In genomic region chr2:30357552-30358510, GRCm38 (mm10) we compare ENCODE assay signal across 7 mouse cellular contexts. TPM values are rescaled to one million over a fixed set of nuclear protein-coding genes. Genes with fewer than 3 reads are reported as not detected.
DNase-seq lines count a peak whose midpoint lies in the region; ATAC-seq and TF ChIP-seq lines count a peak whose summit lies in the region.

No protein-coding gene starts in this region.

- no peak for ATAC-seq in lung, postnatal 0 days
- no peak for ATAC-seq in forebrain, embryonic 13.5 days
- ATAC-seq in limb, embryonic 11.5 days (ENCODE audit: insufficient number of reproducible peaks, low FRiP score, low TSS enrichment, low read depth), result no peak
- no peak for ATAC-seq in neural tube, embryonic 13.5 days (ENCODE audit: low read depth)

- peak overlapping the region; percentile 62 for H3K4me3 ChIP-seq in lung, postnatal 0 days (ENCODE audit: low read depth, low read length)
- peak overlapping the region; percentile 58 for H3K4me3 ChIP-seq in forebrain, embryonic 13.5 days
- peak overlapping the region; percentile 81; the same call in 1 of the 2 replicates for H3K4me3 ChIP-seq in limb, embryonic 11.5 days (ENCODE audit: low read depth, low read length)
- peak overlapping the region; percentile 82 for H3K4me3 ChIP-seq in neural tube, embryonic 13.5 days

- no peaks in the 10 kb centered on the region for H3K9me3 ChIP-seq in lung, postnatal 0 days (ENCODE audit: low read length)
- H3K9me3 ChIP-seq in forebrain, embryonic 13.5 days (replicated peaks), result no peaks in the 10 kb centered on the region
- H3K9me3 ChIP-seq in limb, embryonic 11.5 days (ENCODE audit: control insufficient read depth, low read length), result no peaks in the 10 kb centered on the region
- H3K9me3 ChIP-seq in neural tube, embryonic 13.5 days, result no peaks in the 10 kb centered on the region

- no peak for TF ChIP-seq CTCF in lung, postnatal 0 days (IDR thresholded peaks at IDR 0.05)

- H3K9ac ChIP-seq in lung, postnatal 0 days (replicated peaks; ENCODE audit: low read depth), result peak overlapping the region; percentile 44; the same call in 1 of the 2 replicates
- peak overlapping the region; percentile 83 for H3K9ac ChIP-seq in forebrain, embryonic 13.5 days
- H3K9ac ChIP-seq in limb, embryonic 11.5 days (ENCODE audit: low read length), result no peak overlapping the region
- peak overlapping the region; percentile 93 for H3K9ac ChIP-seq in neural tube, embryonic 13.5 days

- peak overlapping the region; percentile 86; the same call in 1 of the 2 replicates for H3K4me2 ChIP-seq in lung, postnatal 0 days (replicated peaks; ENCODE audit: low read depth, low read length)
- peak overlapping the region; percentile 82 for H3K4me2 ChIP-seq in forebrain, embryonic 13.5 days
- peak overlapping the region; percentile 89; the same call in 1 of the 2 replicates for H3K4me2 ChIP-seq in limb, embryonic 11.5 days (ENCODE audit: low read depth, severe bottlenecking)
- peak overlapping the region; percentile 96 for H3K4me2 ChIP-seq in neural tube, embryonic 13.5 days

- no peaks in the 10 kb centered on the region for H3K27me3 ChIP-seq in lung, postnatal 0 days (replicated peaks; ENCODE audit: insufficient read depth, low read length)
- no peaks in the 10 kb centered on the region for H3K27me3 ChIP-seq in forebrain, embryonic 13.5 days
- no peaks in the 10 kb centered on the region for H3K27me3 ChIP-seq in limb, embryonic 11.5 days (ENCODE audit: control insufficient read depth, insufficient read depth, low read length)
- H3K27me3 ChIP-seq in neural tube, embryonic 13.5 days, result no peaks in the 10 kb centered on the region

- H3K27ac ChIP-seq in lung, postnatal 0 days (ENCODE audit: low read length), result peak overlapping the region; percentile 65; the same call in 1 of the 2 replicates
- H3K27ac ChIP-seq in forebrain, embryonic 13.5 days, result no peak overlapping the region
- no peak overlapping the region for H3K27ac ChIP-seq in limb, embryonic 11.5 days (replicated peaks; ENCODE audit: low read depth, low read length)
- H3K27ac ChIP-seq in neural tube, embryonic 13.5 days (replicated peaks), result peak overlapping the region; percentile 76; the same call in 1 of the 2 replicates

- 44% methylated on average over 8 of the region's 8 CpGs for WGBS in lung, postnatal 0 days
- WGBS in forebrain, embryonic 13.5 days, result 64% methylated on average over 8 of the region's 8 CpGs
- WGBS in limb, embryonic 11.5 days, result 48% methylated on average over 8 of the region's 8 CpGs
- WGBS in neural tube, embryonic 13.5 days, result 64% methylated on average over 8 of the region's 8 CpGs

- no peak for DNase-seq in lung, postnatal 0 days (ENCODE audit: low spot score)
- no peak for DNase-seq in lung, adult 18-20 months
- DNase-seq in cerebellum, adult 8-10 months, result peak; percentile 50
- DNase-seq in limb, embryonic 11.5 days (ENCODE audit: low spot score), result peak; percentile 32
- no peak for DNase-seq in c-Kit-positive CD71-positive TER-119-positive erythroid progenitor cells, embryonic 14.5 days (ENCODE audit: low spot score)

- no peaks in the 10 kb centered on the region; the same call in 1 of the 2 replicates for H3K36me3 ChIP-seq in lung, postnatal 0 days (ENCODE audit: insufficient read depth, low read length)
- peaks cover 23% of the 10 kb centered on the region for H3K36me3 ChIP-seq in forebrain, embryonic 13.5 days (ENCODE audit: poor library complexity, severe bottlenecking)
- H3K36me3 ChIP-seq in limb, embryonic 11.5 days (ENCODE audit: control insufficient read depth, insufficient read depth, low read length), result 0 out of 2 replicates have a peak, but pooled peaks cover 4% of the 10 kb centered on the region
- peaks cover 26% of the 10 kb centered on the region for H3K36me3 ChIP-seq in neural tube, embryonic 13.5 days

- TF ChIP-seq EP300 in lung, postnatal 0 days (IDR thresholded peaks at IDR 0.05), result no peak

- H3K4me1 ChIP-seq in lung, postnatal 0 days (ENCODE audit: insufficient read depth, low read depth, low read length), result peaks cover 6% of the 10 kb centered on the region
- H3K4me1 ChIP-seq in forebrain, embryonic 13.5 days, result peaks cover 24% of the 10 kb centered on the region
- peaks cover 11% of the 10 kb centered on the region for H3K4me1 ChIP-seq in limb, embryonic 11.5 days (ENCODE audit: control insufficient read depth, insufficient read depth, low read length)
- peaks cover 47% of the 10 kb centered on the region for H3K4me1 ChIP-seq in neural tube, embryonic 13.5 days (replicated peaks)

RNA-seq across cellular contexts. Expression of gene Sh3glb2, which starts 1.3 kb away (rescaled TPM):
- 58.9 and 64.9 TPM in 2 replicates for polyA plus RNA-seq in lung, postnatal 0 days (2015; fragmentation: Nextera tagmentation; extraction: Ambion mirVana)
- polyA plus RNA-seq in forebrain, embryonic 13.5 days (2015; fragmentation: Nextera tagmentation; extraction: Ambion mirVana), result 100 and 126 TPM in 2 replicates
- 49.0 and 59.9 TPM in 2 replicates for polyA plus RNA-seq in limb, embryonic 11.5 days (2014; fragmentation: Nextera tagmentation; extraction: Ambion mirVana)
- polyA plus RNA-seq in neural tube, embryonic 13.5 days (2015; fragmentation: Nextera tagmentation; extraction: Ambion mirVana), result 131 and 147 TPM in 2 replicates

RNA-seq across cellular contexts. Expression of gene Miga2, which starts 6.2 kb away (rescaled TPM):
- polyA plus RNA-seq in lung, postnatal 0 days (2015; fragmentation: Nextera tagmentation; extraction: Ambion mirVana), result 13.8 and 14.9 TPM in 2 replicates
- polyA plus RNA-seq in forebrain, embryonic 13.5 days (2015; fragmentation: Nextera tagmentation; extraction: Ambion mirVana), result 22.4 and 23.5 TPM in 2 replicates
- polyA plus RNA-seq in limb, embryonic 11.5 days (2014; fragmentation: Nextera tagmentation; extraction: Ambion mirVana), result 19.5 and 20.1 TPM in 2 replicates
- 26.0 and 26.3 TPM in 2 replicates for polyA plus RNA-seq in neural tube, embryonic 13.5 days (2015; fragmentation: Nextera tagmentation; extraction: Ambion mirVana)

RNA-seq across cellular contexts. Expression of gene Dolpp1, which starts 34.2 kb away (rescaled TPM):
- polyA plus RNA-seq in lung, postnatal 0 days (2015; fragmentation: Nextera tagmentation; extraction: Ambion mirVana), result 25.0 and 26.1 TPM in 2 replicates
- 53.0 and 56.7 TPM in 2 replicates for polyA plus RNA-seq in forebrain, embryonic 13.5 days (2015; fragmentation: Nextera tagmentation; extraction: Ambion mirVana)
- polyA plus RNA-seq in limb, embryonic 11.5 days (2014; fragmentation: Nextera tagmentation; extraction: Ambion mirVana), result 33.0 and 33.1 TPM in 2 replicates
- 51.4 and 52.0 TPM in 2 replicates for polyA plus RNA-seq in neural tube, embryonic 13.5 days (2015; fragmentation: Nextera tagmentation; extraction: Ambion mirVana)

RNA-seq across cellular contexts. Expression of gene Crat, which starts 57.8 kb away (rescaled TPM):
- polyA plus RNA-seq in lung, postnatal 0 days (2015; fragmentation: Nextera tagmentation; extraction: Ambion mirVana), result 36.5 and 37.4 TPM in 2 replicates
- 16.3 and 21.0 TPM in 2 replicates for polyA plus RNA-seq in forebrain, embryonic 13.5 days (2015; fragmentation: Nextera tagmentation; extraction: Ambion mirVana)
- polyA plus RNA-seq in limb, embryonic 11.5 days (2014; fragmentation: Nextera tagmentation; extraction: Ambion mirVana), result 25.6 and 27.9 TPM in 2 replicates
- 22.2 and 23.0 TPM in 2 replicates for polyA plus RNA-seq in neural tube, embryonic 13.5 days (2015; fragmentation: Nextera tagmentation; extraction: Ambion mirVana)

RNA-seq across cellular contexts. Expression of gene Ptpa, which starts 58.0 kb away (rescaled TPM):
- polyA plus RNA-seq in lung, postnatal 0 days (2015; fragmentation: Nextera tagmentation; extraction: Ambion mirVana), result 88.0 and 93.3 TPM in 2 replicates
- polyA plus RNA-seq in forebrain, embryonic 13.5 days (2015; fragmentation: Nextera tagmentation; extraction: Ambion mirVana), result 126 and 141 TPM in 2 replicates
- 74.4 and 83.3 TPM in 2 replicates for polyA plus RNA-seq in limb, embryonic 11.5 days (2014; fragmentation: Nextera tagmentation; extraction: Ambion mirVana)
- polyA plus RNA-seq in neural tube, embryonic 13.5 days (2015; fragmentation: Nextera tagmentation; extraction: Ambion mirVana), result 124 and 126 TPM in 2 replicates

Comparison
In these comparisons a context has a peak if more than half of its experiments do, and no peak if none do; other contexts are left out.
1. DNase-seq: peak in cerebellum, adult 8-10 months (single experiment) and limb, embryonic 11.5 days (single experiment); none in lung, postnatal 0 days (single experiment), lung, adult 18-20 months (0 of 2) and c-Kit-positive CD71-positive TER-119-positive erythroid progenitor cells, embryonic 14.5 days (single experiment).
2. H3K27ac ChIP-seq: peak in lung, postnatal 0 days (single experiment) and neural tube, embryonic 13.5 days (single experiment); none in forebrain, embryonic 13.5 days (single experiment) and limb, embryonic 11.5 days (single experiment).
3. Peak in every context shown above with its lines, with median percentiles within 50 percentile points of each other: H3K4me2 ChIP-seq and H3K4me3 ChIP-seq.